Mouse (Mus musculus): ENCODE measurements around the gene Vmn2r77. TPM values are rescaled to one million over a fixed set of nuclear protein-coding genes. Genes with fewer than 3 reads are reported as not detected.

Vmn2r77 gene
- total and polyA plus RNA-seq, 2 experiments from 2014 or later = not detected

GRCm38 (mm10) chr7:86816466-86816865 lies 21.6 kb downstream of the Vmn2r77 start:
- Histone ChIP-seq H3K27me3 (ENCODE audit: control insufficient read depth, insufficient read depth, low read length) (no peaks in the 10 kb centered on the region), H3K4me2 (ENCODE audit: low read depth, low read length) (no peak overlapping the region), H3K36me3 (replicated peaks; ENCODE audit: control insufficient read depth, insufficient read depth, low read length) (no peaks in the 10 kb centered on the region), H3K27ac (ENCODE audit: low read depth) (no peak overlapping the region), H3K4me1 (ENCODE audit: control insufficient read depth, insufficient read depth) (no peaks in the 10 kb centered on the region), H3K9me3 (replicated peaks; ENCODE audit: control insufficient read depth, low read length) (no peaks in the 10 kb centered on the region), H3K9ac (replicated peaks; ENCODE audit: low read depth, low read length) (no peak overlapping the region), H3K4me3 (ENCODE audit: low read depth, low read length) (no peak overlapping the region)
- TF ChIP-seq CTCF (IDR thresholded peaks at IDR 0.05; ENCODE audit: low read depth) (no peak), EP300 (IDR thresholded peaks at IDR 0.05; ENCODE audit: low read depth) (no peak)
- WGBS = 54% methylated on average over 1 of the region's 1 CpGs
- ATAC-seq (ENCODE audit: insufficient read depth, low read depth) = no peak
- no peak for DNase-seq (ENCODE audit: low spot score)

Other genes starting within 250 kb of the Vmn2r77 start
- gene Olfr295, start 211.2 kb upstream of the Vmn2r77 start, total RNA-seq (2014; rRNA removed; ENCODE audit: low replicate concordance) = not detected in 2 replicates
- not detected in 2 replicates for gene Olfr295, start 211.2 kb upstream of the Vmn2r77 start, polyA plus RNA-seq (2015; fragmentation: Nextera tagmentation; extraction: Ambion mirVana)
- not detected in 2 replicates for gene Olfr294, start 178.4 kb upstream of the Vmn2r77 start, total RNA-seq (2014; rRNA removed; ENCODE audit: low replicate concordance)
- gene Olfr294, start 178.4 kb upstream of the Vmn2r77 start, polyA plus RNA-seq (2015; fragmentation: Nextera tagmentation; extraction: Ambion mirVana) = not detected in 2 replicates
- gene Olfr293, start 146.0 kb upstream of the Vmn2r77 start, total RNA-seq (2014; rRNA removed; ENCODE audit: low replicate concordance) = not detected in 2 replicates
- not detected in 2 replicates for gene Olfr293, start 146.0 kb upstream of the Vmn2r77 start, polyA plus RNA-seq (2015; fragmentation: Nextera tagmentation; extraction: Ambion mirVana)
- gene Olfr292, start 106.7 kb upstream of the Vmn2r77 start, total RNA-seq (2014; rRNA removed; ENCODE audit: low replicate concordance) = not detected in 2 replicates
- gene Olfr292, start 106.7 kb upstream of the Vmn2r77 start, polyA plus RNA-seq (2015; fragmentation: Nextera tagmentation; extraction: Ambion mirVana) = not detected in 2 replicates
- gene Folh1, start 19.1 kb upstream of the Vmn2r77 start, total RNA-seq (2014; rRNA removed; ENCODE audit: low replicate concordance) = 0.04 TPM in 1 of 2 replicates, not detected in the other
- gene Folh1, start 19.1 kb upstream of the Vmn2r77 start, polyA plus RNA-seq (2015; fragmentation: Nextera tagmentation; extraction: Ambion mirVana) = 0.33 and 0.37 TPM in 2 replicates
- gene Vmn2r78, start 120.1 kb downstream of the Vmn2r77 start, total RNA-seq (2014; rRNA removed; ENCODE audit: low replicate concordance) = not detected in 2 replicates
- not detected in 2 replicates for gene Vmn2r78, start 120.1 kb downstream of the Vmn2r77 start, polyA plus RNA-seq (2015; fragmentation: Nextera tagmentation; extraction: Ambion mirVana)
- not detected in 2 replicates for gene Vmn2r79, start 201.1 kb downstream of the Vmn2r77 start, total RNA-seq (2014; rRNA removed; ENCODE audit: low replicate concordance)
- gene Vmn2r79, start 201.1 kb downstream of the Vmn2r77 start, polyA plus RNA-seq (2015; fragmentation: Nextera tagmentation; extraction: Ambion mirVana) = not detected in 2 replicates